Mouse (Mus musculus) hindbrain, embryonic 13.5 days (tissue): ENCODE data around the gene Acp5. TPM values are rescaled to one million over a fixed set of nuclear protein-coding genes. Genes with fewer than 3 reads are reported as not detected.
"Not testable (repeated sequence)": the region's sequence is repeated elsewhere in the genome, so short reads cannot be mapped to it uniquely, and the experiment has no call there.

Experiments
- ATAC-seq: fragments of 200-750 bp; cut with Nextera tagmentation; 2 replicates; pipeline ENCODE4 v1.8.0; 2017; ENCODE audit warnings: moderate TSS enrichment; ENCODE audit not compliant: low FRiP score
- H3K27ac ChIP-seq: fragments of 300-500 bp; sonication (generic); 2 replicates; pipeline ENCODE4 v1.5.1; 2015; ENCODE audit warnings: inconsistent platforms, mild to moderate bottlenecking, moderate library complexity
- H3K27me3 ChIP-seq: fragments of 300-500 bp; sonication (generic); 2 replicates; pipeline ENCODE4 v1.6.1; 2015; ENCODE audit warnings: mild to moderate bottlenecking, inconsistent platforms
- H3K36me3 ChIP-seq: fragments of 300-500 bp; sonication (generic); 2 replicates; pipeline ENCODE4 v1.6.1; 2015; ENCODE audit warnings: mild to moderate bottlenecking, inconsistent platforms
- H3K4me1 ChIP-seq: fragments of 300-500 bp; sonication (generic); replicated peaks from 2 replicates; pipeline ENCODE4 v1.6.1; 2015; ENCODE audit warnings: inconsistent platforms
- H3K4me2 ChIP-seq: fragments of 300-500 bp; sonication (generic); 2 replicates; pipeline ENCODE4 v1.6.1; 2015; ENCODE audit warnings: inconsistent platforms, mild to moderate bottlenecking, moderate library complexity
- H3K4me3 ChIP-seq: fragments of 300-500 bp; sonication (generic); 2 replicates; pipeline ENCODE4 v1.5.1; 2015; ENCODE audit warnings: mild to moderate bottlenecking, inconsistent platforms
- H3K9ac ChIP-seq: fragments of 300-500 bp; sonication (generic); 2 replicates; pipeline ENCODE4 v1.6.1; 2015; ENCODE audit warnings: mild to moderate bottlenecking, inconsistent platforms
- H3K9me3 ChIP-seq: fragments of 300-500 bp; sonication (generic); 2 replicates; pipeline ENCODE4 v1.6.1; 2016; ENCODE audit warnings: inconsistent platforms
- WGBS: fragments of 180-500 bp; shearing (Covaris S2); methylation state at CpG from one replicate; pipeline ENCODE4 v1.1.7; 2015; 5-methylcytosine and 5-hydroxymethylcytosine counted together
- polyA plus RNA-seq: library from polyadenylated mRNA; unstranded; fragments of >200 nt; fragmentation: Nextera tagmentation; extraction: Ambion mirVana; gene quantifications from 2 replicates; pipeline ENCODE4 v1.2.1, GENCODE M21; 2015

Gene Acp5
- polyA plus RNA-seq, 1 experiment from 2014 or later: 0.82 TPM

DNA sequence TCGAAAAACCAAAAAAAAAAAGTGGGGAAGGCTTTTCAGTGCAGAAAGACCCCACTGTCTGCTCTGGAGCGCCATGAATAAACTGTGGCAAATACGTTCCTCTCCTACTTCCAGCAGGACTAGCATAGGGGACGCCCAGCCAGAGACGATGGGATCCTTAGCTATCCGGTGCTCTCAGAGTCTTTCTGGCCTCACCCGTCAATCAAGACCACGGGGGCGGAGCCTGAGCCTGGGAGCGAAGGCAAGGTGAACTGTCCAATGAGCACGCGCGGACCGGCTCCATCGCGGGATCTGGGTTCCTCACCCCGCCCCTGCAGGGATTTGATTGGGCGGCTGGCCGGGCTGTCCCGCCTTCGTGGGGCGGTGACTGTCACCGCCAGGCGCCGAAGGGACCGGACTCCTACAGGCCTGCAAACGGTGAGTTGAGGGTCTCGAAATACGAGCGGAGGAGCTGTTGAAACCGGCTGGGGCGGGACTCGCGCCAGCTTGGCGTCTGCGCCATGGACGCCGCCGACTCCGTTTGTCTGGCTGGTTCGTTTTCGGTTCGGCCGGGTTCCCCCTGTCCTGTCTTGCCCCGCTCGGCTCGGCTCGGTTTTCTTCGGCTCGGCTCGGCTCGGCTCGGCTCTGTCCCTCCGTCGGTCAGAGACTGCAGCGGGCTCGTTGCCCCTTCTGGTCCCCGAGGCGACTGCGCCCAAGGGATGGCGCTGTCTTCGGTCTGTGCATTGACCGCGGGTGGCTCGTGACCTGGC is 21.2 kb upstream of the Acp5 start, which contains the start of gene Pigyl:
Gene Pigyl, plus strand, starts transcription at position 350 of the 749 bp plus-strand sequence.
- Histone ChIP-seq H3K27ac (peak within 1 kb of the TSS; percentile 94), H3K4me1 (peaks cover 23% of the 10 kb centered on the region), H3K9ac (peak within 1 kb of the TSS; percentile 89), H3K4me3 (peak within 1 kb of the TSS; percentile 63), H3K27me3 (0 out of 2 replicates have a peak, but pooled peaks cover 6% of the 10 kb centered on the region), H3K36me3 (peaks cover 6% of the 10 kb centered on the region), H3K4me2 (peak within 1 kb of the TSS; percentile 66), H3K9me3 (no peaks in the 10 kb centered on the region)
- ATAC-seq: peak; percentile 99
- under 1% methylated on average over 65 of the region's 65 CpGs for WGBS

DNA sequence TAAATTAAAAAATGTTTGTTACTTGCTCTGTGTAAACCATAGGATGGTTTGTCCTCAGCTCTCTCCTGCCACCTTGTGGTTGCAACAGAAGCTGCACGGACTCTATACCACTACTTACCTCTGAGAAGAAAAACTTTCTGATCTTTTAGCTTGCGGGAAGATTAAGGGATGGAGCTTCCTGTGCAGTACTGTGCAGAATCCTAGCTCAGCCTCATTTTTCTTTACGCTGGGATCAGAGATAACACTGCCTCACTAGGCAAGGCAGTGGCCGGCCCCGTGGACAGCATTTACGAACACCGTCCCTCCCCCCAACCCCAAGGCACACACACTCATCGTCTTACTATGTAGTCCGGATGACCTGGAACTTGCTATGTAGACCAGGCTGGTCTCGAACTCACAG is 20.1 kb upstream of the Acp5 start:
- WGBS: 24% methylated on average over 10 of the region's 10 CpGs
- peak; percentile 3; the same call in 1 of the 2 replicates for ATAC-seq
- peaks cover 6% of the 10 kb centered on the region for H3K36me3 ChIP-seq
- 0 out of 2 replicates have a peak, but pooled peaks cover 6% of the 10 kb centered on the region for H3K27me3 ChIP-seq
- peak overlapping the region; percentile 53; the same call in 1 of the 2 replicates for H3K4me2 ChIP-seq
- H3K4me1 ChIP-seq: peaks cover 23% of the 10 kb centered on the region
- H3K9ac ChIP-seq: no peak overlapping the region; the same call in 1 of the 2 replicates
- H3K4me3 ChIP-seq: 0 out of 2 replicates have a peak overlapping the region, but pooled peaks have one; percentile 63
- H3K9me3 ChIP-seq: no peaks in the 10 kb centered on the region
- no peak overlapping the region for H3K27ac ChIP-seq

DNA sequence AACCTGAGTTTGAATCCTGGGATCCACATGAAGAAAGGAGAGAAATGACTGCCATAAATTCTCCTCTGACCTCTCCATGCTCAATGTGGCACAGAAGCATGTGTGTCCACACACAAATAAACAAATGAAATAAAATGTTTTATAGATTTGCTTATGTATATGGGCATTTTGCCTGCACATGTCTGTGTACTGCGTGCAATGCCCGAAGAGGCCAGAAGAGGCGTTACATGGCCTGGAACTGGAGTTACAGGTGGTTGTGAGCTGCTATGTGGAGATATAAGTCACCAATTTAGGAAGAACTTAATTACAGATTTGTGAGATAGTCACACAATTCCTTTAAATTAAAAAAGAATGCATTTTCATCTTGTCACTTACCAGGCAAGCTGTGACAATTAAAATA is 18.3 kb upstream of the Acp5 start:
- H3K27ac ChIP-seq: no peak overlapping the region
- peaks cover 6% of the 10 kb centered on the region for H3K36me3 ChIP-seq
- 0 out of 2 replicates have a peak, but pooled peaks cover 6% of the 10 kb centered on the region for H3K27me3 ChIP-seq
- H3K9me3 ChIP-seq: no peaks in the 10 kb centered on the region
- no peak overlapping the region for H3K9ac ChIP-seq
- no peak overlapping the region for H3K4me3 ChIP-seq
- no peak overlapping the region for H3K4me2 ChIP-seq
- peaks cover 23% of the 10 kb centered on the region for H3K4me1 ChIP-seq
- 93% methylated on average over 3 of the region's 3 CpGs for WGBS
- ATAC-seq: no peak

DNA sequence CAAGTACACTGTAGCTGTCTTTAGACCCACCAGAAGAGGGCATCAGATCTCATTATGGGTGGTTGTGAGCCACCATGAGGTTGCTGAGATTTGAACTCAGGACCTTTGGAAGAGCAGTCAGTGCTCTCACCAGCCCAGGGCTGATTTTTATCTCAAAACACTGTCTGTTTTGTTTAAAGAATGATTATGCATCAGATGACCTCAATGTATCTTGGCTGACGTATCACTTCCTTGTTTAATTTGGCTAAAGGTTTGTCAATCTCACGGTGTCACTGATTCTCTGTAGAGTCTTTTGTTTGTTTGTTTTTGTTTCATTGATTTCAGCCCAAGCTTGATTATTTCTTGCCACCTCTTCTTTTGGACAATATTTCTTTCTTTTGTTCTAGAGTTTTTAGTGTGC is 15.4 kb upstream of the Acp5 start:
- H3K36me3 ChIP-seq: no peaks in the 10 kb centered on the region
- ATAC-seq: no peak
- H3K4me1 ChIP-seq: peaks cover 4% of the 10 kb centered on the region
- WGBS: 89% methylated on average over 2 of the region's 2 CpGs
- H3K27ac ChIP-seq: no peak overlapping the region
- H3K27me3 ChIP-seq: no peaks in the 10 kb centered on the region
- no peak overlapping the region for H3K9ac ChIP-seq
- H3K4me2 ChIP-seq: no peak overlapping the region
- 0 out of 2 replicates have a peak, but pooled peaks cover 4% of the 10 kb centered on the region for H3K9me3 ChIP-seq
- H3K4me3 ChIP-seq: no peak overlapping the region

GRCm38 (mm10) chr9:22150249-22150693 is 14.8 kb upstream of the Acp5 start:
- 91% methylated on average over 7 of the region's 7 CpGs for WGBS
- not testable (repeated sequence) for H3K9me3 ChIP-seq, ATAC-seq

DNA sequence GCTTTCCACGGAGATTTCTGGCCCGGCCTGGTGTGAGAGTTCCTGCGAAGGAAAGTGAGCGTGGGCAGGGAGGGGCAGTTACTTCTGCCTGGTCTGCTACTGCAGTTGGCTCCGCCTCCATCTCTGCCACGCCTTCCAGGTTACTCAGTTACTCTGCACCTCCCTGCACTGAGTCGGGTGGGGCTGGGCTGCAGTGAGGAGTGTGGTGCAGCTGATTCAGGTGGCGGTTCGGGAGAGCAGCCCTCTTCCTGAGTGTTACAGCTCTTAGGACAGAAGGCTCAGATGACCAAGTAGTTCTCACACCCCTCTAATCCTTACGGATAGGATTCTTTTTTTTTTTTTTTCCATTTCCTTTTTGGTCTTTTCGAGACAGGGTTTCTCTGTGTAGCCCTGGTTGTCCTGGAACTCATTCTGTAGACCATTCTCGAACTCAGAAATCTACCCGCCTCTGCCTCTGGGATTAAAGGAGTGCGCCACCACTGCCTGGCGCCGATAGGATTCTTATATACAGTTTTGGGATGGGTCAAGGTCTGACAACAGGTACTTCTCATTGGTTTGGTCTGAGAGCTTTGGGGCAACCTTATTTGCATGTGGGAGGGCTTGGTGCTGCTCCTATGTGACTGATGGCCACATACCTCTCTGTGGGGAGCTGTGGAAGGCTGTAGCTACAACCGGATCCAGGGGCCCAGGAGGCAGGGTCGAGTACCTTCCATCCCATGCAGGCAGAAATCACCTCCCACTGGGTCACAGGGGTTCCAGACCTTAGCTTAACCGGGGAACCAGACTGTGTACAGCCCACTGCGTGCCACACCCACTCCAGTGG is 14.1 kb upstream of the Acp5 start:
- ATAC-seq: no peak
- Histone ChIP-seq H3K36me3 (no peaks in the 10 kb centered on the region), H3K4me2 (no peak overlapping the region), H3K4me3 (no peak overlapping the region), H3K9ac (no peak overlapping the region), H3K27me3 (no peaks in the 10 kb centered on the region), H3K27ac (no peak overlapping the region), H3K9me3 (0 out of 2 replicates have a peak, but pooled peaks cover 4% of the 10 kb centered on the region), H3K4me1 (no peaks in the 10 kb centered on the region)
- 79% methylated on average over 20 of the region's 20 CpGs for WGBS

More at GRCm38 (mm10) chr9:22150249-22150693, 14.8 kb upstream of the Acp5 start:
- H3K4me3 ChIP-seq, H3K36me3 ChIP-seq, H3K27me3 ChIP-seq, H3K4me2 ChIP-seq, H3K9ac ChIP-seq, H3K4me1 ChIP-seq, H3K27ac ChIP-seq: not testable (repeated sequence)

- Histone ChIP-seq H3K4me1 (no peaks in the 10 kb centered on the region), H3K27ac (no peak overlapping the region), H3K4me3 (no peak overlapping the region), H3K4me2 (no peak overlapping the region), H3K27me3 (no peaks in the 10 kb centered on the region), H3K9ac (no peak overlapping the region), H3K36me3 (no peaks in the 10 kb centered on the region), H3K9me3 (0 out of 2 replicates have a peak, but pooled peaks cover 4% of the 10 kb centered on the region)
- no peak for ATAC-seq
- 86% methylated on average over 8 of the region's 8 CpGs for WGBS
Observed at GRCm38 (mm10) chr9:22144304-22144965, 8.9 kb upstream of the Acp5 start.

DNA sequence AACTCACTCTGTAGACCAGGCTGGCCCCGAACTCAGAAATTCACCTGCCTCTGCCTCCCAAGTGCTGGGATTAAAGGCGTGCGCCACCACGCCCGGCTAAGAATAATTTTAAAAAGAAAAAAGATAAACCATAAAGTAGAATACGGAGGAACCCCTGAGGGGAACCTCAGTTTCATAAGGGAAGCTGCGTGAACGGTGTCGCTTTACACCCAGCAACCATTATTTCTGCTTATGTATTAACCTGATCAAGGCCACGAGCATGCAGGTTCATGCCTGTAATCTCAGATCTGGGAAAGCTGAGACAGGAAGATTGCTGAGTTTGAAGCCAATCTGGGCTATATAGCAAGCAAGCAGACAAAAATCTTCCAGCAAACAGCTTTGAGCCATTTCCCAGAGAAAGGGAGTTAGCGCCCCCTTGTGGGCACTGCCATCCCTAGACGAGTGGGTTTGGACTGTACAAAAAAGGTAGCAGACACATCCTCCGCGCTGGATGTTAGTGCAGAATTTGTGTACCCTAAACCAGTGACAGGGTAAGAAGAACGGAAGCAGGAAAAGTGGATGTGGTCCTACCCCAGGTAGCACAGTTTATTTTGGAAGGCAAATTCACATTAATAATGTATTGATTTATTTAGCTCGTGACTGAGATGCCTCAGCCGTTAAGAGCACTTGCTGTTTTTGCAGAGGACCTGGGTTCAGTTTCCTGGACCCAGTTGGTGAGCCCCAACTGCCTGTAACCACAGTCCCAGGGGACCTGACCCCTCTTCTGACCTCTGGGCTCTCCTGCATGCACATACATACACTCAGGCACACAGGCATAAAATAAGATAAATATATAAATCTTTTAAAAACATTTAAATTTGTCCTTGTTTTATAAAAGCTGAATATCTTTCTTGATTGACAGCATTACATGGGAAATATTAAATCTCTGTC is 7.9 kb upstream of the Acp5 start:
- Histone ChIP-seq H3K4me2 (no peak overlapping the region), H3K9ac (no peak overlapping the region), H3K9me3 (0 out of 2 replicates have a peak, but pooled peaks cover 4% of the 10 kb centered on the region), H3K27ac (no peak overlapping the region), H3K4me3 (no peak overlapping the region), H3K27me3 (no peaks in the 10 kb centered on the region), H3K4me1 (no peaks in the 10 kb centered on the region), H3K36me3 (no peaks in the 10 kb centered on the region)
- peak; percentile 61; the same call in 1 of the 2 replicates for ATAC-seq
- WGBS: 57% methylated on average over 17 of the region's 17 CpGs

DNA sequence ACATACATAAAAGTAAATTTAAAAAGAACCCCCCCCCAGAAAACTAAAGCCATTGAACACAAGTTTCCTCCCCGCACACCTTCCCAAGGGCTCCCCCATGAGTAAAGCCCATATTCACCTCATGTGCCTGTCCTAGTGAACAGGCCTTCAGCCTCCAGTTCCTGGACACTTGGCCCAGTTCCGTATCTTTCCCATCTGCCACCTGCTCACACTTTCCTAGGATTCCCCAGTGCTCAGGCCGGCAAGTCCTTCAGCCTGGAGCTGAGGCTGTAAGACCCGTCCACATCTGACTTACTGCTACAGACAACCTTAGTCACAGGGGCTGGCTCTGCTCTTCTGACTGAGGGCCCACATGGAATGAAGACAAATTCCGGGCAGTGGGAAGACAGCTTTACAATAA is 4.2 kb upstream of the Acp5 start:
- Histone ChIP-seq H3K4me2 (no peak overlapping the region), H3K4me3 (no peak overlapping the region), H3K27ac (no peak overlapping the region), H3K9me3 (no peaks in the 10 kb centered on the region), H3K36me3 (no peaks in the 10 kb centered on the region), H3K4me1 (peaks cover 4% of the 10 kb centered on the region), H3K27me3 (peaks cover 11% of the 10 kb centered on the region), H3K9ac (no peak overlapping the region)
- ATAC-seq: no peak
- 87% methylated on average over 5 of the region's 5 CpGs for WGBS

GRCm38 (mm10) chr9:22138480-22138879 is 3.0 kb upstream of the Acp5 start:
- Histone ChIP-seq H3K27me3 (peaks cover 12% of the 10 kb centered on the region), H3K9ac (no peak overlapping the region), H3K4me2 (no peak overlapping the region), H3K27ac (no peak overlapping the region), H3K36me3 (no peaks in the 10 kb centered on the region), H3K4me3 (no peak overlapping the region), H3K9me3 (no peaks in the 10 kb centered on the region), H3K4me1 (peaks cover 4% of the 10 kb centered on the region)
- no peak for ATAC-seq
- 25% methylated on average over 2 of the region's 2 CpGs for WGBS
